Mouse (Mus musculus): ENCODE results near the gene Kif21a.

The Kif21a gene

GRCm38 (mm10) chr15:90931451-90931850 lies 118.3 kb downstream of the Kif21a start:
- DNase-seq: no peak

DNA sequence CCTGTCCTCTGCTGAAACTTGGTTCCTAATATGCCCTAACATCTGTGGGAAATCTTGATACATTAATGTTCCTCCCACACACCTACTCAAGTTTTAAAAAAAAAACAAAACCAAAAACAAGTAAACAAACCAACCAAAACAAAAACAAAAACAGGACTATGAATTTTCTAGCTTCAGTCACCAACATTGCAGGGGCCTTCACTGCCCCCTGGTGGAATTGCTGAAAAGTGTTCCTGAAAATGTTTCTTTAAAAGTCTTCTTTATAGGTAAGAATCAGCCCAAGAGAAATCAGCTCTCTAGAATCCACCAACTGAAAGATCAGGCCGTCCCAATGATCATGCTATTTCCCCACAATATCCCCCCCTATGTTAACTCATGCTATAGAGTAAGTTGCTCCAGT lies 120.7 kb downstream of the Kif21a start:
- DNase-seq: no peak

DNA sequence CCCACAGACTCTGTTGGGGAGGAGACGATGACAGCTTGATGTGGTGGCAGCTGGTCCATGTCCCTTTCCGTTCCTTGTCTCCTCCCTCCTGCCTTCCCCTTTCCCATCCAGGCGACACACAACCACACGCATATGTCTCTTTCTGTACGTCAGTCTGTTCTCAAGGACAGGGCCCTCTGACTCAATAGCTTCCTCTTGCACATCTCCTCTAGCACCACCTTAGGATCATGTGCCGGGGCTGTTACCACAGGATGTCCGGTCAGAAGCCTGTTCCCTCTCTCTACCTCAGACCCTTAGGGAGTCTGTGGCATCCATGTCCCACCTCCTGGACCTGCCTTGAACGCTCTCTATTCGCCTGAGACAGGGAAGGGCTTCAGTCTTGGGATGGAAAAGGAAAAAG lies 153.3 kb downstream of the Kif21a start:
- DNase-seq: no peak

- peak; percentile 37 for DNase-seq
Measured at GRCm38 (mm10) chr15:90887466-90887865, 162.3 kb downstream of the Kif21a start.
